Mouse (Mus musculus) common myeloid progenitor, adult 5-6 weeks (primary cell): Measurements from ENCODE around the gene Mrpl45. TPM values are rescaled to one million over a fixed set of nuclear protein-coding genes. Genes with fewer than 3 reads are reported as not detected.
"Not testable (repeated sequence)": the region's sequence is repeated elsewhere in the genome, so short reads cannot be mapped to it uniquely, and the experiment has no call there.

Source experiments
- ATAC-seq: replicated peaks from 2 replicates; pipeline ENCODE4 v1.8.0; 2016; ENCODE audit warnings: low read depth, mild to moderate bottlenecking, moderate TSS enrichment, inconsistent platforms; ENCODE audit not compliant: poor library complexity, severe bottlenecking
- total RNA-seq: library from RNA; stranded (forward); fragments of 200-1000, 187-1606 nt; gene quantifications from 2 replicates; pipeline ENCODE4 v1.2.3, GENCODE M21; 2017

The Mrpl45 gene
- 22.0 and 23.3 TPM in 2 replicates for total RNA-seq

DNA sequence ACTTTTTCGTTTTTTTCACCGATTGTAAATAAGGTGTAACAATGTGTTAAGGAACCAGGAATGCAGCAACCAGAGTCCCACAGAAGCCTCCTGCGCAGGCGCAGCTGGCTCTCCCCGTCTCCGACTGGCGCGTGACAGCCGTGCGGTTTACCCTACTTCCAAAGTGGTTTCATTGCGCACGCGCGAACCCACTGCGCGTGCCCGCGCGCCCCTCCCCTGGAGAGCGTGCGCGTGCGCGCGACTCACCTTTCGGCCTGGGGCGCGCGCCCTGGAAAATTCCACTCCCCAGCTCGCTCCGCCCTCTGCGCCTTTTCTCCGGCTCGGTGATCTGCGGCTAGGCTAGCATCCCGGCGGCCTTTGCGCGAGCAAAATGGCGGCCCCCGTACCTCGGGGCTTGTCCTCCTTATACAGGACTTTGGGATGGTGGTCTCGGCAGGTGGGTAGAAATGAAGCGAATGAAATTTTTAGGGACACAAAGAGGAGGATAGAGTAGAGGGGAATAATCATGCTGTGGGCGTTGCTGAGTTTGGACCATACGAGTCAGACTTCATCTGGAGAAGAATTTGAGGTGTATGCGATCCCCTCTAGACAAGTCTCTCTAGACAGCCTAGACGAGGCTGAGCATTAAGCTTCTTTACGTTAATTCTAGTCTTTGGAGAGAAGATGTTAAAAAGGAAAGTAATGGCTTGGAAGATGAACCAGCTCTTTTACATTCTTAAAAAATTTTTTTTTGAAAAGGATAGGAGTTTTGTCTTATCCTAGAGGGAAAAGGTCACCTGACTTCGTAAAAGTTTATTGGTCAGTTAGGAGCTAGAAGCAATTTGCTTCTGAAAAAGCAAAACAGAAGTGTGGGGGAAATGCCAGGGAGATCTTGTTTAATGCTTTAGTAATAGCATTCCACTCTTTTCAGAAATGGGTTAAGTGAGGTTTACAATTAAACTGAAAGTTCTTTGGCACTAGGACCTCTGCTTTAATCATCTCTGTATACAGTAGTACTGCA, at the start of gene Mrpl45:
Gene Mrpl45 (plus strand): TSS at position 213 of the 1,000 bp plus-strand sequence.
- ATAC-seq, result peak; percentile 94

DNA sequence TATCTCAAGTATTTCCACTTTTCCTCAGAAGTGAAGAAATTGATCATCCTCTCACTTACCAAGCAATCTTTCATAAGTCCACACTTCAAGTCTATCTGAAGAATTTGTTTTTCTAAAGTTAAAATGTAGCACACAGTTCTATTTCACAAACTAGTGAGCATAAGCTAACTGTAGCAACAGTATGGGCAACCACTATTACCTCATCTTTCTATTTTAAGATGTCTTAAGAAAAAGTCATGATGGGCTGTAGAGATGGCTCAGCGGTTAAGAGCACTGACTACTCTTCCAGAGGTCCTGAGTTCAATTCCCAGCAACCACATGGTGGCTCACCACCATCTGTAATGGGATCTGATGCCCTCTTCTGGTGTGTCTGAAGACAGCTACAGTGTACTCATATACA, 49.0 kb upstream of the Mrpl45 start:
- ATAC-seq, result not testable (repeated sequence)

DNA sequence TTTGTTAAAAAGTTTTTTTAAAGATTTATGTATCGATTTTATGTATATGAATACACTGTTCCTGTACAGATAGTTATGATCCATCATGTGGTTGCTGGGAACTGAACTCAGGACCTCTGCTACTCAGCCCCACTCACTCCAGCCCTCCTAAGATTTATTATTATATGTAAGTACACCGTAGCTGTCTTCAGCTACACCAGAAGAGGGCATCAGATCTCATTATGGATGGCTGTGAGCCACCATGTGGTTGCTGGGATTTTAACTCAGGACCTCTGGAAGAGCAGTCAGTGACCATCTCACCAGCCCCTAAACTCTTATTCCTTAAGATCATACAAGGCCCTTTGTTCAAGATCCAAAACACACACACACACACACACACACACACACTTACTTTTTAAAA, 45.5 kb upstream of the Mrpl45 start:
- ATAC-seq, result not testable (repeated sequence)

DNA sequence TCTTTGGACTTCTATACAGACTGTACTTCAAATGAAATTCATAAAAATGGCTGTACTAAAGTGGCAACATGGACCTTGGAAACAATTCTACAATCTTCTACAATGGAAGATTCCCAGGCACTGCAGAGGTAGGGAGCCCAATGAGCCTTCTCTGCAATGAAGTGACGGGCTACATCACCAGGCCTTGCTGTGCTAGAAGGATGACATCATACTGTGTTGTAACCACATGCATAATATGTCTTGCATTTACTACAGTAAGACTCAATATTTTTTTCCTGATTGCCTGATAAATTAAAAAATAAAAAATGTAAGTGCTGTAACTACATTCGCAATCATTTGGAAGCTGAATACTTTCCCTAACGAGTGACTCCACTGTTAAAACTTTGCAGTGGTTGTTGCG, 42.7 kb upstream of the Mrpl45 start:
- ATAC-seq, result no peak

DNA sequence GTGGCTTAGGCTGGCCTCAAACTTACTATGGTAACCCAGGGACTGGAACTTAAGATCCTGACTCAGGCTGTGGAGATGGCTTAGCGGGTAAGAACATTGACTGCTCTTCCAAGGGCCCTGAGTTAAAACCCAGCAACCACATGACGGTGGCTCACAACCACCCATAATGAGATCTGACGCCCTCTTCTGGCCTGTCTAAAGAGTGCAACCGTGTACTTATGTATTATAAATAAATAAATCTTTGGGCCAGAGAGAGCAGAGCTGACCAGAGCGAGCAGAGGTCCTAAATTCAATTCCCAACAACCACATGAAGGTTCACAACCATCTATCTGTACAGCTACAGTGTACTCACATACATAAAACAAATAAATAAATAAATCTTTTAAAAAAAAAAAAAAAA, 41.9 kb upstream of the Mrpl45 start:
- no peak for ATAC-seq

DNA sequence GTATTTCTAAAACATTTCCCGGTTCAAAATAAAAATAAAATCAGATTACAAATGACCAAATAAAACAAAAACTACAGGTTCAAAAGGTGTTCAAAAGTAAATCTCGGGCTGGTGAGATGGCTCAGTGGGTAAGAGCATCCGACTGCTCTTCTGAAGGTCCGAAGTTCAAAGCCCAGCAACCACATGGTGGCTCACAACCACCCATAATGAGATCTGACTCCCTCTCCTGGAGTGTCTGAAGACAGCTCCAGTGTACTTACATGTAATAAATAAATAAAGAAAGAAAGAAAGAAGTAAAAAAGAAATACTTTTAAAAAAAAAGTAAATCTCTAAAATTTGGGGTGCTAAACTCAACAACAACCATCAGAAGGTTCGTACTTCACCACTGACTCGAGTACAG, 40.6 kb upstream of the Mrpl45 start:
- ATAC-seq, result not testable (repeated sequence)

DNA sequence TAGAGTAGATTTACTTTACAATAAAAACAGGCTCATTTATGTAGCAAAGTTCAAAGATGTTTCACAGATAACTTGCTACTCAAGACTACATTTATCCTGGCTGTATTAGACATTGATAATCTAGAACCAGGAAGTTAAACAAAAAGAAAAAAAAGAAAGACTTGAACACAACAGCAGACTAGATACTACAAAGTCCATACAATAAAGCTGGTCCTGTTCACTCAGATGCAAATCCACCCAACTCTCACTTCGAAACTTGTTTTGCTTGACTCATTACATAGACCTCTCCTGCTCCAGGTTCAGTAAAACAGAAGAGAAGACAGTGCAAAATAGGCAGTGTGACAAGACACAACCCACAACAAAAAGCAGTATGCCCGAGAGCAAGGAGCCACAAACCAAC, 40.2 kb upstream of the Mrpl45 start:
- ATAC-seq, result no peak

DNA sequence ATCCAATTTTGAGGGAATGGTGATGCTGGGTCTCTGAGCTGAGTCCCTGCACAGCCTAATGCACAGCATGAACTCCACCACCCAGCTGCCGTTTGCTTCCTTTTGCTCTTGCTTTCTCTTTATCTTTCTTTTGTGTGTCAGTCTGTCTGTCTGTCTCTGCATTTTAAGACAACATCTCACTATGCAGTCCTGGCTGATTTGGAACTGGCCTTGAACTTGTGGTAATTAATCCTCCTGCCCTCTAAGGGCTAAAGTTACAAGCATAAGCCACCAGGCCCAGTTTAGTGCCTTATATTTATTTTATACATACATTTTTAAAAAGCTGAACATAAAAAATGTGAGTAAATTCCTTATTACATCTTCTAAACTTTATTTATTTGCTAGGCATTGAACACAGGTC, 39.5 kb upstream of the Mrpl45 start:
- no peak for ATAC-seq

DNA sequence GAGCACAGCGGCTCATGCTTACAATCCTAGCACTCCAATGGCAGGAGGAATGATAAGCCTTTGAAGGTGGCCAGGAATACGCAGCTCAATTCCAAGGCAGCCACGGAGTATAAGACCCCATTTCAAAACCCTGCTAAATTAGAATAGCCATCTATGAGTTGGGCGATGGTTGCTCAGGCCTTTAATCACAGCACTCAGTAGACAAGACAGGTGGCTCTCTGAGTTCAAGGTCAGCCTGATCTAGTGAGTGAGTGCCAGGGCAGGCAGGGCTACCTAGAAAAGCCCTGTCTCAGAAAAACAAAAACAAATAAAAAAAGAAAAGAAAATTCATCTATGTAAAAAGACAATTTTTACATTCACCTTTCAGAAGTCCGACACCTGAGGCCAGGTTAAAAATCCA, 38.4 kb upstream of the Mrpl45 start:
- ATAC-seq, result no peak

DNA sequence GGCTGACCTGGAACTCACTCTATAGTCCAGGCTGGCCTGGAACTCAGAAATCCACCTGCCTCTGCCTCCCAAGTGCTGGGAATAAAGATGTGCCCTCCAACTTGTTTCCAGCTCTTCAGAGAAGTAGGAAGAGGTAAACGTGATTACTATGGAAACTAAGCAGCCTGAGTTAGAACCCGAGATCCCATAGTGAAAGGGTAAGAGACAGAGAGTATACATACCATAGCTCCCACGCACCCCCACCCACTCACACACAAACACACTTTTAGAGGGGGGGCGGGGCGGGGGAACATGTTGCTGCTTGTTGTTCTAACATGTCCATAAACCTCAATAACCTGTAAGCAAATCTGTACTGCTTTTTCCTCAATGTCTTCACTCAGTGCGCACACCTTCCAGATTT, 37.1 kb upstream of the Mrpl45 start:
- no peak for ATAC-seq

DNA sequence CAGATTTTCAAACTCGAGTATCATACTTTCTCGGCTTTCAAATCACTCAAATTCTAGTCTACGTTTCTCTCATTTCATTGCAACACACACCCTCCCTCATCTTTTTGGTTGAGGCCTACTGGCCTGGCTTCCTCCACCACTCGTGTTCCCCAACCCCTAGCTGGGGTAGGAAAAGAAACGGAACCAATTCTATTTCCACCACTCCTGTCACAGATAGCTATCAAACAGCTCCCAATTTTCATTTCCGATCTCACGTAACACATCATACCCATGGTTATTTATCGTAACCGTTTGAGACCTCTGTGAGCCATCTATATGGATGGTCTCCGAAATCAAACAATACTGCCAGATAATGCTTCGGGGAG, 36.5 kb upstream of the Mrpl45 start:
- ATAC-seq, result peak; percentile 26

DNA sequence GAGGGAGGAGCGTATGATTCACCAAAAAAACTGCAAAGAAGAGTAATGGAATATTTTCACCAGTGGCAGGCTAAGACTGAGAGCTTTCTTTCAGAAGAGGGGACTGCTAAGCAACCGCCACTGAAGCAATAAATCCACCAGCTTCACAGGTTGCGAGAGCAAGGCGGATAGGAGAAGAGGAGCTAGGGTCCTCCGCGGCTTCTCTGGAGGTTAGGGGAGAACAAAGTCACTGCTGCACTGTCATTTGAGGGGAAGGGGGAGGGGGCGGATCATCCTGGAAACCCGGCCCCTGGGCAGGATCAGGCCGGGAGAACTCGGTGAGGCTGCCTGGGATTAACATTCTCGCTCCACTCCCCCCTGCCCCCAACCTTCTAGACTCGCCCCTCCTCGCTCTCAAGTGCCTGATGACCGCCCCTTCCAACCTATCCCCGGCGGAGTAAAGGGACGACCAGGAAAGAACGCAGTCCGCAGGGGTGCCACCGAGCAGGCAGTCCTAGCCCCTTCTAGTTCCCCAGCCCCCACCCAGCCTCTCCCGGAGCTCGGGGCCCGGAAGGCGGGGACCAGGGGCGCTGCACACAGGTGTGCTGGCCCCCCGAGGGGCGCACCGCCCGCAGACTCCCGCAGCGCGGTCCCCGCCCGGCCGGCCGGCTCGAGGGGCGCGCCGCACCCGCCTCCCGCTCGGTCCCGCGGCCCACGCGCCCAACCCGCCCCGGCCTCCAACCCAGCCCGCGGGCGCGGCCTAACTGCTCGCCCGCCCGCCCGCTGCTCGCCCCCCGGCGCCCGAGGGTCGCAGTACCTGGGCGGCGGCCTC, 35.9 kb upstream of the Mrpl45 start:
- ATAC-seq, result peak; percentile 43

DNA sequence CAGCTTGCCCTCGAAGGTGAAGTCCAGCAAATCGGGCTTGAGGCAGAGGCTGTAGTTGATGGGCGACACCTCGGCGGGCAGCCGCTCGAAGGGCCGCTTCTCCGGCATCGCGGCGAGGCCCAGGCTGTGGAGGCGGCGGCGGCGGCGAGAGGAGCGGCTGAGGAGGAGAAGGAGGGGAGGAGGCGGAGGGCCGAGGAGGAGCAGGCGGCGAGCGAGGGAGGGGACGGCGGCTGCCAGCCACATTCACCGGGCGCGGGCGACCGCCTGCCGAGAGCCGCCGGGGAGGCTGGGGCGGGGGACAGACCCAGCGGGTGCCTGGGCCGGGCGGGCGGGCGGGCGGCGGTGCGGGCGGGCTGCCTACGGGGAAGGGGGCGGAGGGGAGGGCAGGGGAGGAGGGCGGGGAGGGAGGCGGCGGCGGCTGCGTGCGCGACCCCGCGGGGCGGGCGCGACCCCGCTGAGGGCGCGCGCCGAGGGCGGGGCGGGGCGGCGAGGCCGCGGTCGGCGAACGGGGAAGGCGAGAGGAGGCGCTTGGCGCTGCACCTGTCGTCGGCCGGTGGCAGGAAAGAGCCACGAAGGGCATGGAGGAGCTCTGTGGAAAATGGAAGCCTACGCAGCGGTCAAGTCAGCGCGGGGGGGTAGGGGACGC, 35.2 kb upstream of the Mrpl45 start, which contains the start of gene Npepps:
Gene Npepps (minus strand): TSS at position 423 of the 646 bp plus-strand sequence.
- ATAC-seq, result peak; percentile 62

DNA sequence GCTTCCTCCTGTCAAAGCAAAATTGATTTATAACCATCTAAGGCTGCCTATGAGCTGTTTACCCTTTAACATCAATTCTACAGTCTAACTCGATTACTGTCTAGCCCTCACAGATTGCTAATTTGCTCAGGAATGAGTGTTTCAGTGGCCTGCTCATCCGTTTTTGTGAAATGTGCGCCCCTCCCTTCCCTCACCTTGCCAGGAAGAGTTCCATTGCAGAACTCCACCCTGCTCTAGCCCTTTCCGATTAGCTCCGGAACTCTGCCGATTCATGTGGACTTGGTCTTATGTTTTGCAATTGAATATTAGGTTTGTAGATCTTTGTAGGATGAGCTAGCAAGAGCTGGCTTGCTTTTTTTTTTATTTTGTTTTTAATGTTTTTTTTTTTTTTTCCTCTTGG, 33.3 kb upstream of the Mrpl45 start:
- no peak for ATAC-seq

DNA sequence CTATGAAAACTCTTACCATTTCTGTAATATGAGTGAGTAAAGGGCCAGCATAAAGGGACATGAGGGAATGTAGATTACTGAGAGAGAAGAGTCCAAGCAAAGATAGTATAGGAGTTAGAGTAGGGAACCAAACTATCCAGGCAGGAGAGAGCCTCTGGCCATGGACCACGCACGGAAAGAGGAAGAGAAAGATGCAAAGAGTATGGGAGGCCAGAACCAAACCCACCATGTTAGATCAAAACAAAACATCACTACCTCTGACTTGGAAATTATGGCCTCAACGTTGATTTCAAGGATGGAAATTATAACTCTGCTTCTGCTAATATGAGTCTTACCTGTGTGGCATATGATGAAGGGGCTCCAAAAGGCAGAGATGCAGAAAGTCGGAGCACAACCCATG, 30.7 kb upstream of the Mrpl45 start:
- ATAC-seq, result no peak

DNA sequence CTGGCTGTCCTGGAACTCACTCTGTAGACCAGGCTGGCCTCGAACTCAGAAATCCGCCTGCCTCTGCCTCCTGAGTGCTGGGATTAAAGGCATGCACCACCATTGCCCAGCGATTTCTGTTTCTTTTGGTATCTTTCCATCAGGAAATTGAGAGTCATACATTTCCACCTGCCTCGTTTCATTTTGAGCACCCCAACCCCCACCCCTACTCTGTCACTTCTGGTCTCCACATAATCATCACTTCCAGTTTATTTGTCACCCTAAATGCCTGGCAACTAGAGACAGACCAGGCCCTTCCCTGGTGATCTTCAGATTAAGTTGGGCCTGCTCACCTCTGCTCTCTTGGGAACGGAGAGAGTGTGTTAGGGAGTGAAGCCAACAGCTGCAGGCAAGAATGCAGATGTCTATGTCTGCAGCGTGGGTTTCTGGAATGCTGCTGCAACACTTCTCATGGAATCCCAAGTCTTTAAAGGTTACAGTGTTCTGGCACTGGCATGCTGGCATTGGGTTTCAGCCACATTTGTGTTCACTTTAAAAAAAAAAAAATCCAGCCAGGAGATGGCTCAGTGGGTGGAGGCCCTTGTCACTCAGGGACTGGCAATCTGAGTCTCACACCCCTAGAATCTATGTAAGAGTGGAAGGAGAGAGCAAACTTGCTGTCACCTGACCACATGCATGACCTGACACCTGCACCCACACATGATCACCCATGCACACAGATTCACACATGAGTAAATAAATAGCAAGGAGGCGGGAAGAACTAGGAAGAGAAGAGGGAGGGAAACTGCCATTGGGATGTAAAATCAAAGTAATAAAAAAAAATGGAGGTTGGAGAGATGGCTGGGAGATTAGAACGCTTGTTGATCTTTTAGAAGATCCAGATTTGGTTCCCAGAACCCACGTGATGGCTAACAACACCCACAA, 29.4 kb upstream of the Mrpl45 start:
- no peak for ATAC-seq

DNA sequence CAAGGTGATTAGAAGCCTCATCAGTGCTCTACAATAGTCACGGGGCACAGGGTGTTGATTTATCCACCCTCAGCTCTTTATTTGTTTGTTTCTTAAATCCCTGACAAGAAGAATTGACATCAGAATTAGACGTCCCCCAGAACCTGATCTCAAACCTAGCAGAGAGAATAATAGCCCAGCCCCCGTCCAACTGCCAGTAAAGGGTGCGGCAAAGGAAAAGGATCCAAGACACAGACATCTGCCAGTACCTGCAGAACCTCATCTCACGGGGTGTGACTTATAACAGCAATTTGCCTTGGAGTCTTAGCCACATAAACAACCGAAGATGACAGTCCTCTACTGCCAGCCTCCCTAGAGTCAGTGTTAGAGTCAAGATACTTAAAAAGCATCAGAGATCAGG, 28.5 kb upstream of the Mrpl45 start:
- ATAC-seq, result no peak

DNA sequence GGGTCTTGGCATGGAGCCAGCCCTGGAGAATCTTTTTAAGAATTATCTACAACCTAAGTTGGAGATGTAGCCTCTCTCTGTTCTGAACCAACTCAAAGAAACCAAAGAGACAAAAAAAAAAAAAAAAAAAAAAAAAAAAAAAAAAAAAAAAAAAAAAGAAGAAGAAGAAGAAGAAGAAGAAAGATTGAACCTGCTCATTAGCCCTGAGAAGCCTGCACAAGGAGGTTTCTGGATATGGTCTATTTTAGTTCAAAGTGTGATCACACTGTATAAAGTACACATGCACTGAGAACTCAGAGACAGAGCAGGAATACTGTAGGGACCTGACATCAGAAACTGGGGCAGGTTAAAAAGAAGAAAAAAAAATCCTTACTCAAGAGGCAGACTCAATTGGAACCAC, 27.9 kb upstream of the Mrpl45 start:
- ATAC-seq, result no peak
